Mouse (Mus musculus) erythroblast, embryonic 14.5 days (primary cell): ENCODE results near the gene Rps10. TPM values are rescaled to one million over a fixed set of nuclear protein-coding genes. Genes with fewer than 3 reads are reported as not detected.

Experiments
- H3K27me3 ChIP-seq: 2 replicates; pipeline ENCODE4 v1.6.1; 2012; ENCODE audit warnings: inconsistent platforms; ENCODE audit not compliant: control insufficient read depth
- H3K36me3 ChIP-seq: 2 replicates; pipeline ENCODE4 v1.6.1; 2012; ENCODE audit warnings: mild to moderate bottlenecking, inconsistent platforms; ENCODE audit not compliant: control insufficient read depth
- H3K4me1 ChIP-seq: 2 replicates; pipeline ENCODE4 v1.6.1; 2012; ENCODE audit warnings: inconsistent platforms; ENCODE audit not compliant: control insufficient read depth
- H3K4me3 ChIP-seq: replicated peaks from 2 replicates; pipeline ENCODE3; 2012; ENCODE audit warnings: moderate library complexity, mild to moderate bottlenecking, inconsistent platforms
- H3K9me3 ChIP-seq: 2 replicates; pipeline ENCODE4 v1.6.1; 2012; ENCODE audit warnings: low read length, inconsistent platforms, mixed read lengths; ENCODE audit not compliant: control insufficient read depth
- GATA1 ChIP-seq: IDR thresholded peaks from 2 replicates; pipeline ENCODE4 v1.6.1; 2012; ENCODE audit warnings: low read length, inconsistent platforms, mixed read lengths
- TAL1 ChIP-seq: IDR thresholded peaks from 3 replicates; pipeline ENCODE4 v1.6.1; 2012; ENCODE audit warnings: low read length, inconsistent platforms, mixed read lengths
- polyA plus RNA-seq: library from polyadenylated mRNA; stranded (reverse); fragments of >175 nt; gene quantifications from 2 replicates; pipeline ENCODE4 v1.2.3, GENCODE M21; 2012

The Rps10 gene
- polyA plus RNA-seq: 265 and 292 TPM in 2 replicates

DNA sequence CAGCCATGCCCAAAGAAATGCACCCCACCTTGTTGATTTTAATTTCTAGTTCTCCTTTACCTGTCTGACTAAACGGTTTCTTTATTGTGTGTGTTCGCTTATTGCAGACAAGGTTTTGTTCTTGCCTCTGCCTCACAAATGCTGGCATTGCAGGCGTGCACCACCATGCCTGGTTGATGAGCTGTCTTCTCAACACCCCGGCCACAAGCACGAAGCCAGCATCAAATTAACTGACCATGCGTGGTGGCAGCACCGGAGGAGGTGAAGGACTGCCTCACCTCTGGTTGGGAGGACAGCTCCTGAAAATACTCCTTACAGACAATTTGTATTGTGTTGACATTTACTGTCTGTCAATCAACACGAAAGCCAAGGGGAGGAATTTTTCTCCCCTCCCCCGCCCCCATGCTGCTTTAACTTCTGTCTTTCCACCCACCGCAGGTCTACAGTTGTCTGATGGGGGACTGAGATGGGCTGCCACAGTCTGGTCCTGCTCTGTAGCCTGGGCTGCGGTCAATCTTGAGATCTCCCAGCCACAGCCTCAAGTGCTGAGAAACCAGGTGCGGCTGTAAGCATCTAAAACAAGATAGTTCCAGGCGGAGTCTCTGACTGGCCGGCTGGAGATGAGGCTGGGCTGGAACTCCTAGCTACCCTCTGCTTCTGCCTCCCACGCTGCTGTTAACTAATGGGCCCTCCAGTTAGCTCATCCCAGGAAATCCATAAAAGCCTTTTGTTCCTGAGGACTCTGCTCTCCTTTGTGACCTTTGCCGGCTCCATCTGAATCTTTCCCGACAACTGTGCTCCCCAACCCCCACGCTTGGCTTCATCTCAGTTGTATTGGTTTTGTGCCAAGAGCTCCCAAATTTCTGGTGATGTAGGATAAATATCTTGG, at the start of gene Rps10:
TSS of gene Rps10 (minus strand) at position 538 of the 889 bp plus-strand sequence.
- no peak for TF ChIP-seq TAL1
- TF ChIP-seq GATA1: no peak
- no peaks in the 10 kb centered on the region for H3K27me3 ChIP-seq
- H3K9me3 ChIP-seq: no peaks in the 10 kb centered on the region
- peak within 1 kb of the TSS; percentile 97 for H3K4me3 ChIP-seq
- H3K4me1 ChIP-seq: peaks cover 56% of the 10 kb centered on the region
- peaks cover 32% of the 10 kb centered on the region for H3K36me3 ChIP-seq

DNA sequence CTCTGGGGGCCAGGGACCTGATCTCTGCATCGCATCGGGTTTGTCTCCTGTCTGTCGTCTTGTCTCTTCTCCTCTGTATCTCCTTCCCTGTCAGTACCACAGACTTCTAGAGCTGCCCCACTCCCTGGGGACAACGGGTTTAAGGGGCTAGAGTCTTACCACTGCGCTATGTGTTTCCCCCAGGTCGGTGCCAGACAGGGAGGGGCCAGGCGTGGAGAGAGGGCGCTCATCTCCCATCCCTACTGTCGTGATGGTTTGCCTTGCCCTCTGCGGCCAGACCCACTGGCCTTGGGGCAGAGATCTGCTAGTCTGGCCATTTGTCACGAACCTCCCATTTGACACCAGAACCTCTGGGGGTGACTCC, 49.1 kb upstream of the Rps10 start:
- H3K4me1 ChIP-seq: peaks cover 2% of the 10 kb centered on the region
- H3K4me3 ChIP-seq: no peak overlapping the region
- H3K9me3 ChIP-seq: no peaks in the 10 kb centered on the region
- H3K27me3 ChIP-seq: peaks cover 63% of the 10 kb centered on the region
- TF ChIP-seq GATA1: no peak
- TF ChIP-seq TAL1: no peak
- no peaks in the 10 kb centered on the region for H3K36me3 ChIP-seq

- Histone ChIP-seq H3K9me3 (no peaks in the 10 kb centered on the region), H3K27me3 (peaks cover 61% of the 10 kb centered on the region), H3K4me1 (peaks cover 2% of the 10 kb centered on the region), H3K4me3 (no peak overlapping the region), H3K36me3 (no peaks in the 10 kb centered on the region)
- TF ChIP-seq TAL1: no peak
- TF ChIP-seq GATA1: no peak
These were observed 48.5 kb upstream of the Rps10 start for GRCm38 (mm10) chr17:27684886-27685549.

DNA sequence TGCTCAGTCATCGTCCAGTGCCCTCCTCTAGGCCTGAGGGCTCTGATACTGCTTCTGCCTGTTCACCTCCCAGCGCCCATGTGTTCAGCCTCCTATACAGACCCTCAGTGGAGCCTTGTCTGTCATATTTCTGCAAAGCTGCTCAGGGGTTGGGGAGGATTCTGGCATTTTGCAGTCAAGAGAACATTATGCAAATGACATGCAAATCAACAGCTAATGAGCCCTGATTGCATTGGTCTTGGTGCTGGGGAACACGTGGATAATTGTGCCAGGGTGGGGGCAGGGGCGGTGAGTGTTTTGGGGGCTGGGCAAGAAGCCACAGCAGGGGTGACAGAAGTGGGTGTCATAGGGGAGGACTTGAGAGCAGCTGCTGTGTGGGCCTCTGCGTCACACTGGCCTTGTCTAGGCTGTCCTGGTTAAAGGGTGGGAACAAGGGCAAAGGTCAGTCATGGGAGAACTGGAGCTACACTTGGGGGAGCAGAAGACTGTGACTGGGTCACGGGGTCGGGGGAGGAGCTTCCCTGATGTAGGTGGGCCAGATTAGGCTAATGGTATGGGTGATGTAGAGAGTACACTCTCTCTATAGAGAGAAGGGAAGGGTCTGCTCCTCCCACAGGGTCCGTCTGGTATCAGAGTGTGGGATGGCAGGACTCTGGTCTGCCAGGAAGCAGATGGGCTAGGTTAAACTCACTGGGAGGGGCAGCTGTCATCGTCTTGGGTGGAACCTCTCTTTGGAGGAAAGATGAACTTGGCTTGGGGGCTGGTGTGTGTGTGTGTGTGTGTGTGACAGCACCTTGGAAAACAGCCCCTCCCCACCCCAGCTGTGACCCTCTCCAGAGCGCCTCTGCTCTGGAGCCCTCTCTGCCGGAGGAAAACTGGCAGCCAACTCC, 42.7 kb upstream of the Rps10 start:
- peaks cover 14% of the 10 kb centered on the region for H3K27me3 ChIP-seq
- no peaks in the 10 kb centered on the region for H3K36me3 ChIP-seq
- no peaks in the 10 kb centered on the region for H3K4me1 ChIP-seq
- no peak for TF ChIP-seq TAL1
- TF ChIP-seq GATA1: no peak
- no peak overlapping the region for H3K4me3 ChIP-seq
- no peaks in the 10 kb centered on the region for H3K9me3 ChIP-seq

GRCm38 (mm10) chr17:27677756-27678155, 41.3 kb upstream of the Rps10 start:
- H3K9me3 ChIP-seq: no peaks in the 10 kb centered on the region
- H3K4me3 ChIP-seq: no peak overlapping the region
- H3K36me3 ChIP-seq: no peaks in the 10 kb centered on the region
- TF ChIP-seq GATA1: no peak
- no peak for TF ChIP-seq TAL1
- H3K27me3 ChIP-seq: no peaks in the 10 kb centered on the region
- no peaks in the 10 kb centered on the region for H3K4me1 ChIP-seq

DNA sequence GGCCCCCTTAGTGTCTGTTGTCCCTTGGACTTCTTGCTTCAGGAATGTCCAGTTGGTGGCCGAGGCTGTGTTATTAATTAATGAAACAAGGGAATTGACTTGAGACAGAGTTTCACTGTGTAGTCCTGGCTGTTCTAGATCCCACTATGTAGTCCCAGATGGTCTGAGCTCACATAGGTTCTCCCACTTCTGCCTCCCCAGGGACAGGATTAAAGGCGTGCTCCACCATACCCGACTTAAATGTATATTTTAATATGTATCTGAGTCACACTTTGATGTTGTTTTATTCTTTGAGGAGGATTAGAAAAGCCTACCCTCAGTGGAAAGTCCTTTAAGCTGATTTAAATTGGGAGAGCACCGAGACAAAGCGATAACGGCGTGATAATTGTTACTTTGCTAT, 39.8 kb upstream of the Rps10 start:
- H3K36me3 ChIP-seq: no peaks in the 10 kb centered on the region
- H3K27me3 ChIP-seq: no peaks in the 10 kb centered on the region
- H3K4me1 ChIP-seq: no peaks in the 10 kb centered on the region
- H3K9me3 ChIP-seq: peaks cover 3% of the 10 kb centered on the region; the same call in 1 of the 2 replicates
- H3K4me3 ChIP-seq: no peak overlapping the region
- TF ChIP-seq GATA1 (no peak), TAL1 (no peak)

DNA sequence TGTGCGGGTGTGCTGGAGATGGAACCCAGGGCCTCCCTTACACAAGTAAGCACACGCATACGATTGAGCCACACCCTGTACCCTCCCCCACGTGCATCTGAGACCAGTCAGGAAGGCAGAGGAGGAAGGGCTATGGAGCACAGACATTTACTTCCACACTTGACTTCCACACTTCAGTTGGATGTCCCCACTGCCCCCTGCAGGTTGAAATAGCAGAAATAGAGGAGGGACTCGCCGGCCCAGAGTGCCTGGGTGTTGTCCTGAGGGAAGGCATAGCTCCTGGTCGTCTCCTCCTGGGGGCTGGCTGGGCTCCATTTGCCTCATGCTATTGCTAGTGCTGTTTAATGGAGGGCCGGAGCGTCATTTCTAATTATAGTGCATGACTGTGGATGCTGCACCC, 39.0 kb upstream of the Rps10 start:
- no peaks in the 10 kb centered on the region for H3K27me3 ChIP-seq
- H3K36me3 ChIP-seq: no peaks in the 10 kb centered on the region
- TF ChIP-seq TAL1: no peak
- no peak for TF ChIP-seq GATA1
- no peaks in the 10 kb centered on the region for H3K4me1 ChIP-seq
- H3K4me3 ChIP-seq: no peak overlapping the region
- H3K9me3 ChIP-seq: peaks cover 3% of the 10 kb centered on the region; the same call in 1 of the 2 replicates

- TF ChIP-seq GATA1 (no peak), TAL1 (no peak)
- Histone ChIP-seq H3K4me3 (no peak overlapping the region), H3K27me3 (no peaks in the 10 kb centered on the region), H3K36me3 (no peaks in the 10 kb centered on the region), H3K4me1 (no peaks in the 10 kb centered on the region), H3K9me3 (peaks cover 3% of the 10 kb centered on the region; the same call in 1 of the 2 replicates)
These were observed 37.5 kb upstream of the Rps10 start for GRCm38 (mm10) chr17:27673945-27674344.
